Mouse (Mus musculus) midbrain, embryonic 16.5 days (tissue): ENCODE data around the gene Agbl4. TPM values are rescaled to one million over a fixed set of nuclear protein-coding genes. Genes with fewer than 3 reads are reported as not detected.

Experiments used
- ATAC-seq: fragments of 200-750 bp; cut with Nextera tagmentation; 2 replicates; pipeline ENCODE4 v1.8.0; 2017; ENCODE audit warnings: moderate TSS enrichment
- H3K27ac ChIP-seq: fragments of 300-500 bp; sonication (generic); 2 replicates; pipeline ENCODE4 v1.5.1; 2014; ENCODE audit warnings: mild to moderate bottlenecking, low read length, mixed read lengths
- H3K27me3 ChIP-seq: fragments of 300-500 bp; sonication (generic); 2 replicates; pipeline ENCODE4 v1.6.1; 2014; ENCODE audit warnings: low read depth, low read length, mixed read lengths; ENCODE audit not compliant: control insufficient read depth, insufficient read depth
- H3K36me3 ChIP-seq: fragments of 300-500 bp; sonication (generic); 2 replicates; pipeline ENCODE4 v1.6.1; 2014; ENCODE audit warnings: mild to moderate bottlenecking, low read length, moderate library complexity, mixed read lengths; ENCODE audit not compliant: control insufficient read depth, insufficient read depth
- H3K4me1 ChIP-seq: fragments of 300-500 bp; sonication (generic); 2 replicates; pipeline ENCODE4 v1.6.1; 2014; ENCODE audit warnings: mild to moderate bottlenecking, low read length, mixed read lengths; ENCODE audit not compliant: control insufficient read depth, insufficient read depth
- H3K4me2 ChIP-seq: fragments of 300-500 bp; sonication (generic); 2 replicates; pipeline ENCODE4 v1.6.1; 2014; ENCODE audit warnings: mild to moderate bottlenecking, low read length, mixed read lengths
- H3K4me3 ChIP-seq: fragments of 300-500 bp; sonication (generic); 2 replicates; pipeline ENCODE4 v1.5.1; 2014; ENCODE audit warnings: low read depth, mild to moderate bottlenecking, low read length, moderate library complexity, mixed read lengths
- H3K9ac ChIP-seq: fragments of 300-500 bp; sonication (generic); 2 replicates; pipeline ENCODE4 v1.6.1; 2014; ENCODE audit warnings: low read depth, low read length, mixed read lengths
- H3K9me3 ChIP-seq: fragments of 300-500 bp; sonication (generic); replicated peaks from 2 replicates; pipeline ENCODE4 v1.6.1; 2014; ENCODE audit warnings: mild to moderate bottlenecking, low read length, mixed read lengths; ENCODE audit not compliant: control insufficient read depth, poor library complexity, severe bottlenecking
- WGBS: fragments of 180-500 bp; shearing (Covaris S2); extraction: QIAGEN DNeasy Blood & Tissue Kit; methylation state at CpG from one replicate; pipeline ENCODE4 v1.1.7; 2014; 5-methylcytosine and 5-hydroxymethylcytosine counted together
- polyA plus RNA-seq: library from polyadenylated mRNA; unstranded; fragments of >200 nt; fragmentation: Nextera tagmentation; extraction: Ambion mirVana; gene quantifications from 2 replicates; pipeline ENCODE4 v1.2.1, GENCODE M21; 2015

The Agbl4 gene
- polyA plus RNA-seq, 1 experiment from 2014 or later: 4.5 TPM

DNA sequence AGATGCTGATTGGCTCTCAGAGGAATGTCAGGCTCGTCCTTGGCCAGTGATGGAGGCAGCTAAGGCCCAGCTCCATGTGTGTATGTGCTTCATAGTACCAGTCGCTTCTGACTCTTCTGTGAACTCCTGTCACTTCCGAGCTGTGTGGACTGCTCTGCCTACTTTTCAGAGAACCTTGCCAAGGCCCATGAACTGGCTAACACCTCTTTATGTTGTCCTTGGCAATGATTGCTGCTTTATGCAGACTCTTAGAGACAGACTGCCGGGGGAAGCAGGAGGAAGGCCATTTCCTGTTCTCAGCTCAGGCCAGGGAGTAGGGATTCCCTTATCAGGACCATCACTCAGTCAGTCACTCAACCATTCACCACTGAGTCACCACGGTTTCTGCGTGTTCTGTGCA lies 1027.7 kb downstream of the Agbl4 start:
- WGBS: 78% methylated on average over 6 of the region's 6 CpGs
- ATAC-seq: no peak
- H3K4me2 ChIP-seq: no peak overlapping the region

DNA sequence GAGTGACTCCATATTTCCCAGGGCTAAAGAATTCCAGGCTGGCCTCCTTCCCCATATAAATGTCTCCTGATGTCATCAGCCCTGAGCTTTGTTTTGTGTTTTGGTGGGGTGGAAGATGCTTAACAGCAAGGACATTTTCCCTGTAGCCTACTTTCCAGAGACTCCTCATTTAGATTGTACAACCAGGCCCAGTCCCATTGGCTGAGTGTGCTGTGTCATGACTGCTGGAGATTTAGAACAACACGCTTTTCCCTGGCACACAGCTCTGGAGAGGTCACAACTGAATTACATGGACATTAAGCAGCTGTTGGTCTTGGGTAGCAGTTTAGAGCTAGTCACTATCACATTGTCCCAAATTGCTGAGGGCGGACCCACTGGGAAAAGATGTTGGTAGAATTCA lies 1033.7 kb downstream of the Agbl4 start:
- H3K36me3 ChIP-seq: peaks cover 25% of the 10 kb centered on the region
- no peak overlapping the region for H3K9ac ChIP-seq
- no peaks in the 10 kb centered on the region for H3K27me3 ChIP-seq
- H3K4me1 ChIP-seq: peaks cover 7% of the 10 kb centered on the region; the same call in 1 of the 2 replicates
- H3K27ac ChIP-seq: no peak overlapping the region
- 85% methylated on average over 2 of the region's 2 CpGs for WGBS
- H3K4me3 ChIP-seq: no peak overlapping the region
- no peak overlapping the region for H3K4me2 ChIP-seq
- no peak for ATAC-seq
- H3K9me3 ChIP-seq: no peaks in the 10 kb centered on the region

More for the DNA sequence above, 1027.7 kb downstream of the Agbl4 start:
- H3K36me3 ChIP-seq: no peaks in the 10 kb centered on the region
- no peak overlapping the region for H3K4me3 ChIP-seq
- no peak overlapping the region for H3K27ac ChIP-seq
- H3K9ac ChIP-seq: no peak overlapping the region
- H3K4me1 ChIP-seq: peaks cover 9% of the 10 kb centered on the region
- H3K27me3 ChIP-seq: no peaks in the 10 kb centered on the region
- no peaks in the 10 kb centered on the region for H3K9me3 ChIP-seq

DNA sequence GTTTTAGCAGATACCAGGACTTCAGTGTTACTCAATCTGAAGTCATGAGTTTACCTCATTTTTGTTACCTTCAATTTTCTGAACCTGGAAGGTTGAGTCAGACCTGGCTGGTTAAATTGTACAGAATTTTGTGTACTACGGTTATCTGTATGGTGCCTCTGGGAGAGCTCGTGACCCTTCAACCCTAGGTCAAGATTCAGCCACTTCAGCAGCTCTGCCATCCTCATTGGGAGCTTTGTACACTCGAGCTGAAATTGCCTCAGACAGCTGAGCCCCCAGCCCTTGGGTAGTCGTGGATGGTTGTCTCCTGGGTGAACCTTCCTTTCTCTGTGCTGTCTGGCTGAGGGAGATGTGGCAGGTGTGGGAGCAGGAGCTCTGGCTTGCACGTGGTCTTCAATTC lies 1034.6 kb downstream of the Agbl4 start:
- H3K9ac ChIP-seq: no peak overlapping the region
- H3K27me3 ChIP-seq: no peaks in the 10 kb centered on the region
- no peak overlapping the region for H3K4me2 ChIP-seq
- no peak for ATAC-seq
- H3K9me3 ChIP-seq: no peaks in the 10 kb centered on the region
- 69% methylated on average over 5 of the region's 5 CpGs for WGBS
- H3K4me1 ChIP-seq: peaks cover 7% of the 10 kb centered on the region; the same call in 1 of the 2 replicates
- H3K36me3 ChIP-seq: peaks cover 28% of the 10 kb centered on the region
- H3K4me3 ChIP-seq: no peak overlapping the region
- H3K27ac ChIP-seq: no peak overlapping the region

DNA sequence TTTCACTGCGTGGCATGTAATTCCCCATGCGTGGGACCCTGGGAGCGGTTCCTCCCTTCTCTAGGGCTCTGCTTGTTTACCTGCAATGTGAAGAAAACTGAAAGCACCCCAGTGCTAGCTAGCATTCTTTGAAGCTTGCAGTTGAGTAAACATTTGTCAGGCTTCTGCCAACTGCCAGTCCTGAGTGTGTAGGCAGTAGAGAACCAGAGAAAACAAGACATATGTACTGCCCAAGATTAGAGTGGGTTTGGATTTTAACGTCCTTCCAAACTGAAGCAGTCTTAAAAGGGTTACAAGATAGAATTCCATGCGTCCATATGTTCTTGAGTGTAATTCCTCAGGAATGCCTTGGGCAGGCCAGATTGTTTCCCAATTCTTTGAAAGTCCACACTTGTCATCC lies 1035.0 kb downstream of the Agbl4 start:
- Histone ChIP-seq H3K27ac (no peak overlapping the region), H3K9ac (no peak overlapping the region), H3K4me3 (no peak overlapping the region), H3K36me3 (peaks cover 28% of the 10 kb centered on the region), H3K9me3 (no peaks in the 10 kb centered on the region), H3K4me2 (no peak overlapping the region), H3K27me3 (no peaks in the 10 kb centered on the region), H3K4me1 (peaks cover 7% of the 10 kb centered on the region; the same call in 1 of the 2 replicates)
- WGBS: 91% methylated on average over 5 of the region's 5 CpGs
- no peak for ATAC-seq

DNA sequence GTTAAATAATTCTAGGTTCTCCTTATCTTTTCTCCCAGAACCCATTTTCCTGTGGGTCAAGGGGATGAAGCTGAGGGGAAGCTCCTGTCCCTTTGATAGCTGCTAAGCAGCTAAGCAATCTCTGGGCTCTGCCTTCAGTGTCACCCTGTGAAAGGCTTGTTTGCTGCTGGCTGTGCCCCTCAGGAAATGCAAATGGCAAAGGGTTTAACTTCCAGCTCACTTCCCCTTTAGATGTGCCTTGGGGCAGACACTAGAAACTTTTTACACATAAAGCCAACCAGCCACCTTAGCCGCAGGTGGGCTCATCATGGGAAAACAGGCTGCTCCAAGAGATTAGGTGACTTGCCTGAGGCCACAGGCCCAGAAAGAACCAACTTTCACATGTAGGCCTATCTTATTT lies 1044.2 kb downstream of the Agbl4 start:
- Histone ChIP-seq H3K36me3 (peaks cover 7% of the 10 kb centered on the region; the same call in 1 of the 2 replicates), H3K9me3 (no peaks in the 10 kb centered on the region), H3K4me3 (no peak overlapping the region), H3K9ac (no peak overlapping the region), H3K4me1 (peaks cover 42% of the 10 kb centered on the region), H3K4me2 (no peak overlapping the region), H3K27ac (no peak overlapping the region), H3K27me3 (no peaks in the 10 kb centered on the region)
- ATAC-seq: no peak
- 73% methylated on average over 1 of the region's 1 CpGs for WGBS

DNA sequence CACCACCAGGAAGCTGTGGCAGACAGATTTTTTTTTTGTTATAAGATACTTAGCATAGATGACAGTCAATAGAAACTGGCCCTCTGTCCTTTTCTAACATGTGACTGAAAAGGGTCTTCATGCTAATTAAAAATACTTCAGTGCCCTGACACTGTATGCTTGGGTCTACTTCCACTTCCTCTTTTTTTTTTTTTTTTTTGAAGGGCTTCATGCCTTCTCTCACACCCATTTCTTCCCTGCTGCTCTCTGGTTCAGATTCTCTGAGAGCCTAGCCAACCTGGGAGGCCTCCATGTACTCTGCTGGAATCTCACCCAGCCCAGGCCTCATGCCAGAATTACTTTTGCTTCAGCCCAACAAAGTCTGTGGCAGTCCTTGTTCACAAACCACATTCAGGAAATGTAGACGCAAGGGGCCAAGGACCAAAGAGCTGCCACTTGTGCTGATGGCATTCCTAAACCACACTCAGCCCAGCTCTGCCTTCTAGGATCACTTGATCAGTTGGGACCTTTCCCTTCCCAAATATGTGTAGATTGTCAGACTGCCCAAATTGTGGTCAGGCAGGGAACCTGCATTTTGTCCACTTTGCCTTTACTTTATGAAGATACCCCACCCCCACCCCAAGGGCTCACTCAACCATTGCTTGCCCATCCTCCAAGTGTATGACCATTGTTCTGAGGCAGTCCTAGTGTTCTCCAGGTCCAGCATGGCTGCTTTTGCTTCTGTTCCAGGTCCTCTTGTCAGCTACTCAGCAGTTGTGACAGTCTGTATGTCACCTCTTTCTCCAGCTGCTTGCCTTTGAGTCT lies 1045.2 kb downstream of the Agbl4 start:
- Histone ChIP-seq H3K36me3 (0 out of 2 replicates have a peak, but pooled peaks cover 5% of the 10 kb centered on the region), H3K4me2 (no peak overlapping the region), H3K4me1 (peaks cover 42% of the 10 kb centered on the region), H3K27me3 (no peaks in the 10 kb centered on the region), H3K4me3 (no peak overlapping the region), H3K27ac (peak overlapping the region; percentile 76), H3K9ac (no peak overlapping the region), H3K9me3 (no peaks in the 10 kb centered on the region)
- 55% methylated on average over 1 of the region's 1 CpGs for WGBS
- ATAC-seq: no peak

DNA sequence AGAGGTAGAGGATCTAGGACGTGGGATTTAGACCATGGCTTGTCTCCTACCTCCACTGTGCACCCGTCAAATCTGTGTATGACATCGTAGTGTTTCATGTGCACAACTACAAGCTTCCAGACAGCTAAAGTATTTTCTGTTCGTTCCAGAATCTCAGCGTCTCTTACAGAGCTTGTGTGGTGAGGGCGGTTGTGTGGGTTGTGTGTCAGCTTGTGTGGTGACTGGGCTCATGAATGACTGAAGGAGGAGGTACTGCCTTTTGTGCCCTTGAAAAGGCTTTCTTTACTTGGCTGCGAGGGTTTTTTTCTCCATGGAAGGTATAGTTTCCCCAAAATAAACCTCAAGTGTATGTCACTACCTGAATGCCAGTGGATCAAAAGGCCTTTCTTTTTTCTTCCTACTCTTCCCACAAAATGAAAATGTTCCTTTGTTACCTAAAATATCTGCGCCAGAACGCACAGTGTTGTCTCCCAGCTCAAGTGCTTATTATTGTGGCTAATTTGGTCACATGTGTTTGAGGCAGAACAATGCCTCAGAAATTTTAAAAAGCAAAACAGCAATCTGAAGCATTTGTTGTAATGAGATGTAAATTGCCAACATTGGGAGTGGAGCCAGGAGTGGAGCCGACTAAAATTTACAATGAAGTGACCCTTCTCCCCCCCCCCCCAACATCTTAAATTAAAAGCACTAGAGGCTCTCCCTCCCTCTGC lies 1046.6 kb downstream of the Agbl4 start:
- 20% methylated on average over 10 of the region's 10 CpGs for whole genome bisulfite sequencing
- Histone ChIP-seq H3K4me3 (no peak overlapping the region), H3K4me1 (peaks cover 42% of the 10 kb centered on the region), H3K27me3 (no peaks in the 10 kb centered on the region), H3K9me3 (no peaks in the 10 kb centered on the region), H3K4me2 (no peak overlapping the region; the same call in 1 of the 2 replicates), H3K27ac (peak overlapping the region; percentile 76), H3K9ac (0 out of 2 replicates have a peak overlapping the region, but pooled peaks have one; percentile 3), H3K36me3 (0 out of 2 replicates have a peak, but pooled peaks cover 7% of the 10 kb centered on the region)
- ATAC-seq: peak; percentile 50

DNA sequence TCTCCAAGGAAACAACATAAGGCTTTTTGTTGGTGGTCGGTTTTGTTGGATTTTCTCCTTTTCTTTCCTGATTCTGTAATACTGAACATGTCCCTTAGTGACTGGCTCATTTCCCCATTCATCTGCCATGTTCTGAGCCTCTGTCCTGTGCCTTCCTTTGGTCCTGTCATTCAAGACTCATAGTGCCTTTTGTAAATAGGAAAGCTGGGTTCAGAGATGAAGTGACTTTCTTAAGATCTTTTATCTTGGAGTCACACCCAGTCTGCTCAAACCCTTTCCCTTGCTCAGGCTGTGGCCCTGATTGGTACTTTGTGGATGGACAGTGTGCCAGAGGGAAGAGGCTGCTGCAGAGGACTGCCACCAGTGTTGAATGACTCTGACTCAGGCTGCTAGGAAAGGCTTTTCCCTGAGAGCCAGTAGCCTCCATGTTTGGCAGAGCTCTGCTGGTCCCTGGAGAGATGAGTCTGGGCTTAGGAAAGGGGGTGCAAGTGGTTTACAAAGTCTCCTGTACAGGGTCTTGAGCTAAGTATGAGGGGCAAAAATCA lies 1047.2 kb downstream of the Agbl4 start:
- no peak overlapping the region for H3K4me2 ChIP-seq
- 0% methylated on average over 1 of the region's 1 CpGs for WGBS
- H3K36me3 ChIP-seq: 0 out of 2 replicates have a peak, but pooled peaks cover 7% of the 10 kb centered on the region
- peak overlapping the region; percentile 76; the same call in 1 of the 2 replicates for H3K27ac ChIP-seq
- H3K4me3 ChIP-seq: no peak overlapping the region
- peak; percentile 67 for ATAC-seq
- no peaks in the 10 kb centered on the region for H3K27me3 ChIP-seq
- no peak overlapping the region for H3K9ac ChIP-seq
- H3K9me3 ChIP-seq: no peaks in the 10 kb centered on the region
- H3K4me1 ChIP-seq: peaks cover 40% of the 10 kb centered on the region
